Mouse (Mus musculus): Measurements from ENCODE around the gene Sohlh2. TPM values are rescaled to one million over a fixed set of nuclear protein-coding genes. Genes with fewer than 3 reads are reported as not detected.

Sohlh2 gene
- polyA plus RNA-seq, 1 experiment, result 10.2 TPM

- TF ChIP-seq POLR2A (IDR thresholded peaks at IDR 0.05; ENCODE audit: control insufficient read depth, low read depth, low read length) (no peak), CTCF (IDR thresholded peaks at IDR 0.05; ENCODE audit: control insufficient read depth, insufficient read depth, insufficient replicate concordance, low read depth, low read length) (no peak)
- no peaks in the 10 kb centered on the region for H3K27me3 ChIP-seq (ENCODE audit: control insufficient read depth, insufficient read depth, low read length)
- H3K4me3 ChIP-seq (ENCODE audit: control insufficient read depth, low read depth, low read length), result no peak overlapping the region
- H3K4me1 ChIP-seq (ENCODE audit: control insufficient read depth, insufficient read depth, low read length), result no peaks in the 10 kb centered on the region
- H3K27ac ChIP-seq (ENCODE audit: control insufficient read depth, insufficient read depth, low read depth, low read length), result no peak overlapping the region
- no peaks in the 10 kb centered on the region for H3K36me3 ChIP-seq (ENCODE audit: control insufficient read depth, insufficient read depth, low read length)
These were observed 44.8 kb downstream of the Sohlh2 start for GRCm38 (mm10) chr3:55226501-55227213.

GRCm38 (mm10) chr3:55227214-55227581 is 45.4 kb downstream of the Sohlh2 start:
- Histone ChIP-seq H3K4me3 (ENCODE audit: control insufficient read depth, low read depth, low read length) (no peak overlapping the region), H3K27me3 (ENCODE audit: control insufficient read depth, insufficient read depth, low read length) (no peaks in the 10 kb centered on the region)

GRCm38 (mm10) chr3:55241730-55242421 is 60.0 kb downstream of the Sohlh2 start, which contains the start of gene Dclk1:
Gene Dclk1 (plus strand): TSS chr3:55242364.
- H3K36me3 ChIP-seq (ENCODE audit: control insufficient read depth, insufficient read depth, low read length), result no peaks in the 10 kb centered on the region
- peak within 1 kb of the TSS; percentile 57 for H3K4me3 ChIP-seq (ENCODE audit: control insufficient read depth, low read depth, low read length)
- H3K27ac ChIP-seq (ENCODE audit: control insufficient read depth, insufficient read depth, low read depth, low read length), result no peak within 1 kb of the TSS
- no peak for TF ChIP-seq CTCF (IDR thresholded peaks at IDR 0.05; ENCODE audit: control insufficient read depth, insufficient read depth, insufficient replicate concordance, low read depth, low read length)
- TF ChIP-seq POLR2A (IDR thresholded peaks at IDR 0.05; ENCODE audit: control insufficient read depth, low read depth, low read length), result no peak
- H3K4me1 ChIP-seq (ENCODE audit: control insufficient read depth, insufficient read depth, low read length), result peaks cover 9% of the 10 kb centered on the region
- no peaks in the 10 kb centered on the region; the same call in 1 of the 2 replicates for H3K27me3 ChIP-seq (ENCODE audit: control insufficient read depth, insufficient read depth, low read length)

More at GRCm38 (mm10) chr3:55227214-55227581, 45.4 kb downstream of the Sohlh2 start:
- no peaks in the 10 kb centered on the region for H3K4me1 ChIP-seq (ENCODE audit: control insufficient read depth, insufficient read depth, low read length)
- TF ChIP-seq POLR2A (IDR thresholded peaks at IDR 0.05; ENCODE audit: control insufficient read depth, low read depth, low read length), result no peak
- no peak for TF ChIP-seq CTCF (IDR thresholded peaks at IDR 0.05; ENCODE audit: control insufficient read depth, insufficient read depth, insufficient replicate concordance, low read depth, low read length)
- H3K27ac ChIP-seq (ENCODE audit: control insufficient read depth, insufficient read depth, low read depth, low read length), result no peak overlapping the region
- H3K36me3 ChIP-seq (ENCODE audit: control insufficient read depth, insufficient read depth, low read length), result no peaks in the 10 kb centered on the region

GRCm38 (mm10) chr3:55242422-55243055 is 60.7 kb downstream of the Sohlh2 start:
- no peak overlapping the region for H3K27ac ChIP-seq (ENCODE audit: control insufficient read depth, insufficient read depth, low read depth, low read length)

GRCm38 (mm10) chr3:55243056-55243471 is 61.2 kb downstream of the Sohlh2 start:
- Histone ChIP-seq H3K36me3 (ENCODE audit: control insufficient read depth, insufficient read depth, low read length) (no peaks in the 10 kb centered on the region), H3K4me1 (ENCODE audit: control insufficient read depth, insufficient read depth, low read length) (peaks cover 9% of the 10 kb centered on the region), H3K27ac (ENCODE audit: control insufficient read depth, insufficient read depth, low read depth, low read length) (no peak overlapping the region), H3K4me3 (ENCODE audit: control insufficient read depth, low read depth, low read length) (no peak overlapping the region; the same call in 1 of the 2 replicates), H3K27me3 (ENCODE audit: control insufficient read depth, insufficient read depth, low read length) (no peaks in the 10 kb centered on the region; the same call in 1 of the 2 replicates)
- no peak for TF ChIP-seq POLR2A (IDR thresholded peaks at IDR 0.05; ENCODE audit: control insufficient read depth, low read depth, low read length)
- no peak for TF ChIP-seq CTCF (IDR thresholded peaks at IDR 0.05; ENCODE audit: control insufficient read depth, insufficient read depth, insufficient replicate concordance, low read depth, low read length)

More at GRCm38 (mm10) chr3:55242422-55243055, 60.7 kb downstream of the Sohlh2 start:
- Histone ChIP-seq H3K4me1 (ENCODE audit: control insufficient read depth, insufficient read depth, low read length) (peaks cover 9% of the 10 kb centered on the region), H3K36me3 (ENCODE audit: control insufficient read depth, insufficient read depth, low read length) (no peaks in the 10 kb centered on the region), H3K27me3 (ENCODE audit: control insufficient read depth, insufficient read depth, low read length) (no peaks in the 10 kb centered on the region; the same call in 1 of the 2 replicates), H3K4me3 (ENCODE audit: control insufficient read depth, low read depth, low read length) (peak overlapping the region; percentile 57)
- TF ChIP-seq POLR2A (IDR thresholded peaks at IDR 0.05; ENCODE audit: control insufficient read depth, low read depth, low read length) (no peak), CTCF (IDR thresholded peaks at IDR 0.05; ENCODE audit: control insufficient read depth, insufficient read depth, insufficient replicate concordance, low read depth, low read length) (no peak)

- Histone ChIP-seq H3K4me3 (ENCODE audit: control insufficient read depth, low read depth, low read length) (no peak overlapping the region), H3K27me3 (ENCODE audit: control insufficient read depth, insufficient read depth, low read length) (no peaks in the 10 kb centered on the region; the same call in 1 of the 2 replicates)
- TF ChIP-seq CTCF (IDR thresholded peaks at IDR 0.05; ENCODE audit: control insufficient read depth, insufficient read depth, insufficient replicate concordance, low read depth, low read length), result no peak
- no peak for TF ChIP-seq POLR2A (IDR thresholded peaks at IDR 0.05; ENCODE audit: control insufficient read depth, low read depth, low read length)
These were observed 62.3 kb downstream of the Sohlh2 start for GRCm38 (mm10) chr3:55244087-55244486.

More at GRCm38 (mm10) chr3:55244087-55244486, 62.3 kb downstream of the Sohlh2 start:
- Histone ChIP-seq H3K36me3 (ENCODE audit: control insufficient read depth, insufficient read depth, low read length) (no peaks in the 10 kb centered on the region), H3K4me1 (ENCODE audit: control insufficient read depth, insufficient read depth, low read length) (peaks cover 9% of the 10 kb centered on the region), H3K27ac (ENCODE audit: control insufficient read depth, insufficient read depth, low read depth, low read length) (no peak overlapping the region)
